Mouse (Mus musculus) embryo, embryonic 10 days (tissue): ENCODE data around the gene Vmn1r149.
"Not testable (repeated sequence)": the region's sequence is repeated elsewhere in the genome, so short reads cannot be mapped to it uniquely, and the experiment has no call there.

Experiments used
- DNase-seq: peaks from one replicate; pipeline ENCODE4 v3.0.0-alpha.2; 2015; ENCODE audit warnings: low spot score

The Vmn1r149 gene

DNA sequence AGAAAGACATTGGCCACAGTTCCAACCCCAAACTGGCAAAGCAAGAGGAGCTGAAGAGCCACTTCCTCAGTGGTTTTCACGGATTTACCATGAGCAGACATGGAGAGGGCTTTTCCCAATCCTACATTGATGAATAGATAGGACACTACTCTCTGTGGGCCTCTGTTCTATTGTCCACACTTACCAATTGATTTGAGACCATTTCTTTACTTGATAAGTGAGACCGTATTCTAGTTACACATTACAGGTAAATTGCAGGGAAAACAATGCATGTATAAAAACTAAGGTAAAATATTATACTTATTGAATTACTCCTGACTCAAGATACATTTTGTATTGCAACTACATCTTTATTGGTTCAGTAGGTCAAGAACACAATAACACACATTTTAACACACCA is at the start of gene Vmn1r149:
TSS of gene Vmn1r149 (minus strand) at position 101 of the 400 bp plus-strand sequence.
- DNase-seq: not testable (repeated sequence)

GRCm38 (mm10) chr7:22463975-22464374 is 25.9 kb upstream of the Vmn1r149 start, which contains the start of gene Gm10665:
Gm10665 (minus strand) TSS chr7:22464075.
- DNase-seq: not testable (repeated sequence)

DNA sequence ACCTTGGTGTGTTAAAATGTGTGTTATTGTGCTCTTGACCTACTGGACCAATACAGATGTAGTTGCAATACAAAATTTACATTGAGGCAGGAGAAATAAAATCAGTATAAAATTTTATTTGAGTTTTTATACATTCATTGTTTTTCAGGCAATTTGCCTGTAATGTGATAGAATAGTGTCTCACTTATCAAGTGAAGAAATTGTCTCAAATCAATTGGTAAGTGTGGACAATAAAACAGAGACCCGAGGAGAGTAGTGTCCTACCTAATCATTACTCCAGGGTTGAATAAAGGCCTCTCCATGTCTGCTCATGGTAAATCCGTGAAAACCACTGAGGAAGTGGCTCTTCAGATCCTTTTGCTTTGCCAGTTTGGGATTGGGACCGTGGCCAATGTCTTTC is 24.7 kb downstream of the Vmn1r149 start, which contains the start of gene Vmn1r148:
TSS of gene Vmn1r148 (plus strand) at position 301 of the 400 bp plus-strand sequence.
- DNase-seq: not testable (repeated sequence)
